Mouse (Mus musculus): Measurements from ENCODE around the gene Zfyve21.
A peak's percentile ranks its signal among the peaks of the same experiment; 100 is the strongest.

Zfyve21 gene

GRCm38 (mm10) chr12:111845953-111846352 is 32.0 kb downstream of the Zfyve21 start:
- no peak for DNase-seq

- DNase-seq = no peak
These were observed 32.8 kb downstream of the Zfyve21 start for GRCm38 (mm10) chr12:111846815-111847214.

DNA sequence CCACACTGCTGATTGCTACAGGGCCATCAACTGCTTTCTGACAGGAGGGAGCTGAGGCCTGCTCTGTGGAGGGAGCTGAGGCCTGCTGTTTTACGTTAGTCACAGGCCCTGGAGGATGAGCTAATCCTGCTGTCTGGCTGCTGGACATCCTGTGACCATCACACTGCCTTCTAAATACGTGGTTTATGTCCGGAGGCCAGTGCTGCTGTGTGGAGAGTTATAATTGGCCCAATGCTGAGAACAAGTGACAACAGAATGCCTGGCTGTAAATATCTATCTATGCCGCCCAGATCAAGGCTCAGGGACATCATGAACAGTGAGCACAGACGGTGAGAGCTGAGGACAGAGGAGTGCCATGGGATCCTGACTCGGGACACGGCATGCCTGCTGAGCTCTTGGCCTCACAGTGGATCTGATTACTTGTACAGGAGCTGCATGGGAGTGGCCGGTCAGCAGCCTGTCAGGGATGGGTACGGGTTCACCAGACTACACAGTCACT is 34.4 kb downstream of the Zfyve21 start:
- DNase-seq = peak; percentile 46 to 63

- peak; percentile 24 to 42 for DNase-seq
These were observed 37.3 kb downstream of the Zfyve21 start for GRCm38 (mm10) chr12:111851235-111851634.

- peak; percentile 57 for DNase-seq
These were observed 37.8 kb downstream of the Zfyve21 start for GRCm38 (mm10) chr12:111851745-111852144.

DNA sequence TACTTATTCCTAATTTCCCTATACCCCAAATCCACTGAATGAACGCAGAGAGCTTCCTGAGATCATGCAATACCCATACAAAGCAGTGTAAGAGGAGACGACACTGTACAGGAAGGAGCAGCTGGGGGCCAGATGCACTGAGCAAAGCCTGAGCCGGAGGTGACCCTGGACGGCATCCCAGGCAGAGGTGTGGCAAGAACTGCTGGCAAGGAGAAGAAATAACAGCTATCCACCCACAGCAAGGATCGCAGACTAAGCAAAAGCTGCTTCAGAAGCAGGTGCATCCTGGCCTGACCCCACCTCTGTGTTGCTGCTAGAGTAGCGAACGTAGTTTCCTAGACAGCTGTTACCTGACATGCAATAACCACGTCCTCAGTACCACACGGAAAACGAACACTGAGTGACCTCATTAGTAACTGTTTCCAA is 39.1 kb downstream of the Zfyve21 start:
- peak in 1 of 2 experiments; percentile 28 for DNase-seq

- no peak for DNase-seq
These were observed 39.6 kb downstream of the Zfyve21 start for GRCm38 (mm10) chr12:111853546-111853945.

DNA sequence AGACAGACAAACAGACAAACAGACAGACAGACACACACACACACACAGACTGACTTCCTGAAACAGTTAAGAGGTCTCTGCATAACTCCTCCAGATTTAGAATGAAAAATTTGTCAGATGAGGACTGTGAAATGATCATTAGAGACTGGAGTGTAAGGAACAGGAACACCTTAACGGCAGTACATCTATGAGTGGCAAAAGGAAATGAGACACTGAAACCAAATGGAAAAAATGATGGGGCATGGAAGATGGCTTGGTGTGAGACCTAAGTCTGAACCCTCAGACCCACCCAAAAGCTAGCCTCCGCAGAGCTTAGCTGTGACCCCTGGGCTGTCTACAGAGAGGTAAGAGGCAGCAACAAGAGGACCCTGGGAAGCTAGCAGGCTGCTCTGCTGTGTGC is 41.5 kb downstream of the Zfyve21 start:
- DNase-seq = no peak

DNA sequence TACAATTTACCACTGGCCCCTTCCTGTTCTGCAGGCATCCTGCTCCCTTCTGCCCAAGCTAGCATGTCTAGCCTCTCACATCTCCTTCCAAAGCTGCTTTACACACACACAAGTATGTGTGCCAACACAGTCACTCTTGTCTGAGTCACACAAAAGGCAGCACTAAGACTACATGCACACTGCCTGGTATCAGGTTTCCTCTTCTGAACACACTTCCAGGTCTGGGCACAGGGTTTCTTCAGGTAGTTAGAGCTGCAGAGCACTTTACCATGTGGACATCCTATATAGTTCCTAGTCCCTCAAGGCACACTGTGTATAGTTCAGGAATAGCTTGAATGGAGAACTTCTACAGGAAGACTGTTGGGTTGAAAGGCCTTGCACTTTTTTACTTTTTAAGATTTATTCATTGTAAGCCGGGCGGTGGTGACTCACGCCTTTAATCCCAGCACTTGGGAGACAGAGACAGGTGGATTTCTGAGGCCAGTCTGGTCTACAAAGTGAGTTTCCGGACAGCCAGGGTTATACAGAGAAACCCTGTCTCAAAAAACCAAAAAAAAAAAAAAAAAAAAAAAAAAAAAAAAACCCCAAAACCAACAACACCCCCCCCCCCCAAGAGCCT is 50.3 kb downstream of the Zfyve21 start:
- DNase-seq = no peak

GRCm38 (mm10) chr12:111869806-111870205 is 55.8 kb downstream of the Zfyve21 start:
- DNase-seq = no peak

DNA sequence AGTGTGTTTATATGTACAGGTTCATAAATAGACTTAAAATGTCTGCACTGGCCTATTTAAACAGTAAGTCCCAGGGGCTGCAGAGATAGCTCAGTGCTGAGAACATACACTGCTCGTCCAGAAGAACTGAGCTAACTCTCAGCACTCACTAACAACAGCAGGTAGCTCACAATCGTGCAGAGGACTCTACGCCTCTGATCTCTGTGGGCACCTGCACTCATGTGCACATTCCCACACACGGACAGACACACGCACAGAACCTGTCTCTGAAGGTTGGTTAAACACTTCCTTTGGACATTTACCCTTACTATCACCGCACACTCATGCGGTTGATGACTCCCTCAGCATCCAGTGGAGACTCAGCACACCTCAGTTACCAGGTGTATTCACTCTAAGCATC is 56.8 kb downstream of the Zfyve21 start:
- no peak for DNase-seq

- DNase-seq = no peak
These were observed 58.1 kb downstream of the Zfyve21 start for GRCm38 (mm10) chr12:111872079-111872478.

DNA sequence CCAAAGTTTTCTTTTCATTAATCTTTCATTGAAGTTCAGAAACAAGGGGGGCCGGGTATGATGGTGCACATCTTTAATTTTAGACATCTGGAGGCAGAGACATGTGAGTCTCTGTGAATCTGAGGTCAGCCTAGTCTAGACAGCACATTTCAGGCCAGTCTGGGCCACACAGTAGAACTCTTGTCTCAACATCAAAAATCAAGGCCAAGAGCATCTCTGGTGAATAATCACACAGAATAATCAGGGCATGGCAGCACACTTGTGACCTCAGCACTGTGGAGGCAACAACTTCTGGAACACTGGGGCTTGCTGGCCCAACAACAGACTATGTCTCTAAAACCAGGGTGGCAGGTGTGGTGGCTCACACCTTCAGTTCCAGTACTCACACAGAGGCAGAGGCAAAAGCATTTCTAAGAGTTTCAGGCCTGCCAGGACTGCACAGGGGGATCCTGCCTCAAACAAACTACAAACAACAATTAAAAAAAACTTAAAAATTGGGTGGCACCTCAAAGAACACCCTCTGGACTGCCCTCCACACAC is 60.7 kb downstream of the Zfyve21 start:
- DNase-seq = no peak

DNA sequence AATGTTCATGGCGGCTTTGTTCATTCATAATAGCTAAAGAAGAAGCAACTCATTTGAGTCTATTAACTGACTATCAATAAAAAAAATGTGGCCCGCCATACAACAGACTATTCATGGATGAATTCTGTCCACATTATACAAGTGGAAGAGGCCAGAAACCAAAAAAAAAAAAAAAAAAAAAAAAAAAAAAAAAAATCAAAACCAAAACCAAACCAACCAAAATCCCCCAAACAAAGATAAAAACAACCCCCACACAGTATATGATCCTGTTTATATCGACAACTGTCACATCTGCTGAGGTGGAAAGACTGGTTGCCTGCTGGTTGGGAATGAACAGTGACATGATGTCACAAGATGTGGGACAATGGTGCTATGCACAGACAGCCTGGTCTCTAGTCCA is 61.5 kb downstream of the Zfyve21 start:
- DNase-seq = no peak

- DNase-seq = peak; percentile 95 to 96
These were observed 64.2 kb downstream of the Zfyve21 start for GRCm38 (mm10) chr12:111878213-111878612.

Measured in cerebellum, postnatal 10 days (tissue).